Mouse (Mus musculus): ENCODE results near the gene E130208F15Rik. TPM values are rescaled to one million over a fixed set of nuclear protein-coding genes. Genes with fewer than 3 reads are reported as not detected.
A peak's percentile ranks its signal among the peaks of the same experiment; 100 is the strongest.

The E130208F15Rik gene
- total RNA-seq, 2 experiments from 2014 or later: 0.65 to 0.78 TPM

DNA sequence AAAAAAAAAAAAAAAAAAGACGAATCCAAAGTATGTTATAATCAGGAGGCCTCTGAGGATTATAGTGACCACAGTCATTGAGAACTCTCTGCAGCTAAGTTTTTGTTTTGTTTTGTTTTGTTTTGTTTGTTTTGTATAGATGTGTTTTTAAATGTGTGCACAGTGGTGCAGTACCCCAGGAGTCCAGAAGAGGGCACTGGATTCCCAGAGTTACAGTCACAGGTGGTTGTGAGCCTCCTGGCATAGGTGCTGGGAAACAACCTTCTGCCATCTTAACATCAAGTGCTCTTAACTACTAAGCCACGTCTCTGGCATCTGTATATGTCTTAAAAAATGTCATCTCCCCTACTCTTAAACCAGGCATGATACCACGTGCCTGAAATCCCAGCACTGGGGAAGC is 20.6 kb upstream of the E130208F15Rik start:
- intact Hi-C loops (cut with DNase I): no loop called here

GRCm38 (mm10) chr7:30306083-30306779 is 15.3 kb upstream of the E130208F15Rik start:
- DNase-seq: no peak
- intact Hi-C loops (cut with DNase I): no loop called here

More for the DNA sequence above, 20.6 kb upstream of the E130208F15Rik start:
- DNase-seq: peak; percentile 25 to 40

GRCm38 (mm10) chr7:30308076-30309005 is 13.2 kb upstream of the E130208F15Rik start, which contains the start of gene Alkbh6:
TSS of gene Alkbh6 (plus strand) at chr7:30308717.
- intact Hi-C loops (cut with DNase I): no loop called here
- peak; percentile 86 to 87 for DNase-seq

DNA sequence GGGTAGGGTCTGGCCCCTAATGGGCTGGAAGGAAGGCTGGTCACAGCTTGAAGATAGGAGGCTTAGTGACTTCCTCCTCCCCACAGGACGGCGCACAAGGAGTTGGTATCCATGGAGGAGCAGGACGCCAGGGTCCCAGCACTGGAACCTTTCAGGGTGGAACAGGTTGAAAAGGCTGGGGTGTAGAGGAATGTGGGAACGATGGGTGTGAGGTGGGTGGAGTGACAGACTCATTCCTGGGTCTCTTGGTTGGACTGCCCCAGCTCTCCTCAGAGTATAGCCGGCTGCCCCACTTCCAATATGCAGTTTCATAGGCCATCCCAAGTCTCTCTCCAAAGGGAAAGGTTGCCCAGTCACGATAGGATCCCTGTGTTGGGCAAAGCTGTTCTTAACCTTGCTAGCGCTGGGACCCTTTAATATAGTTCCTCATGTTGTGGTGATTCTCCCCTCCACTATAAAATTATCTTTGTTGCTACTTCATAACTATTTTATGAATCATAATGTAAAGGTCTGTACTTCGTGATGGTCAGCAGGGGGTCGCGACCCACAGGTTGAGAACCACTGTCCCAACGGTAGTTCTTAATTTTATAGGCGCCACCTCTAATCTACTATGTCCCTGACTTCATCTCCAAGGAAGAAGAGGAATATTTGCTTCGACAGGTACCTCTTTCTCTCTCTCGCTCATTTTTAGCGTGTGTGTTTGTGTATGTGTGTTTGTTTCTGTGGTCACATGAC is 12.0 kb upstream of the E130208F15Rik start:
- no peak for DNase-seq
- intact Hi-C loops (cut with DNase I): no loop called here

DNA sequence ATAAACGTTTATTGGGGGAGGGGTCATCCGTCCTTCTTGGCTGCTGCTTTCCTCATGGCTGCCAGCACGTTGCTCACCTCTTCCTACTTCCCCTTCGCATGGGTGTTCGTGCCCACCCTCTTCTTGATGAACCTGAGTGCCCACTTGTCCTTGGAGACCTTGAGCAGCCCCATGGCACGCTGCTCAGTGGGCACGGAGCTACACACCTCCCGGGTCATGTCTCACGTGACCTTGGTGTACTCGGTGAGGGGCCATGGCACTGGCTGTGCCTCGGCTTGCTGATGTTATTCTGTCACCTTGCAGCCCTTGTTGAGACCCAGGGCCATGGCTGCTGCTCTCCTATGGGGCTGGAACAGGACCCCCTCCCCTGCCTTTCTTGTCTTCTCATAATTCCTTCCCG is 11.4 kb upstream of the E130208F15Rik start:
- intact Hi-C loops (cut with DNase I): no loop called here
- DNase-seq: no peak

GRCm38 (mm10) chr7:30313666-30314320 is 7.7 kb upstream of the E130208F15Rik start:
- intact Hi-C loops (cut with DNase I): no loop called here
- DNase-seq: no peak

GRCm38 (mm10) chr7:30314721-30315155 is 6.8 kb upstream of the E130208F15Rik start, which contains the start of gene Syne4:
TSS of gene Syne4 (plus strand) at chr7:30314807.
- DNase-seq: no peak

DNA sequence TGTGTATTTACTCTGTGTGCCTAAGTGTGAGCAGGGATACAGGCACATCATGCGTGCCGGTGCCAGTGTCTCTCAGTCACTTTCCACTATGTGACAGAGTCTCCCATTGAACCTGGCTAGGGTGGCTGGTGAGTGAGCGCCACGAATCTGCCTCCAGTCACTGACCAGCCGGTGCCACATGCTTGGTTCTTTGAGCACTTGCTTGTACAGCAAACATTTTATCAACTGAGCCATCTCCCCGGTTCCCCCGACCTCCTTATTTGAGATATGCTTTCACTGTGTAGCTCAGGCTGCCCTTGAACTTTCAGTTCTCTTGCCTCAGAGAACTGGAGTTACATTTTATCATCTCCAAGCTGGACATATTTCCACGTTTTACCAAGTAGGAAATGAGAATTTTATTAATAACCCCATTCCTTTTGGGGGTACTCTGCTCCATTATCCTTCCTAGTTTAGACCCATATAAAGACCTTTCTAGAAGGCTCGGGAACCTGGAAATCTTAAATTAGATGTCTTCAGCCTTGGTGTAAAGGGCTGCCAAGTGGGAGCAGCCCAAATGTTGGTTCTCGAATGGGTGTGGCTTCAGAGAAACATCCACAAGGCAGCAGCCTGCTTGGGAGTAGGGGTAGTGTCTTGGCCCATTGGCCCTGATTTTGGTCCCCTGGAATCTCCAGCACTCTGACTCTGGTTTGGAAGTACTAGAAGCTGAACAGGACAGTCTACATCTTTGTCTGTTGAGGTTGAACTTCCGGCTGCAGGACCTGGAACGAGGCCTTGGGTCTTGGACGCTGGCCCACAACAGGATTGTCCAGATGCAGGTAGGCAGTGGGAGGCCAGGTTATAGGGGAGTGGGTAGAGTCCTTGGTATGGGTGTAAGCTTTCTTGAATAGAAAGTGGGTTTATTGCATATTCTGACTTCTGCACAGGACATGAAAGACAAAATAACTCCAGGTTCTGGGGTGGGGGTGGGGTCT is 5.7 kb upstream of the E130208F15Rik start:
- intact Hi-C loops (cut with DNase I): no loop called here
- DNase-seq: no peak

More at GRCm38 (mm10) chr7:30314721-30315155, 6.8 kb upstream of the E130208F15Rik start, which contains the start of gene Syne4:
- intact Hi-C loops (cut with DNase I): no loop called here

- DNase-seq: no peak
- intact Hi-C loops (cut with DNase I): no loop called here
Measured at GRCm38 (mm10) chr7:30318142-30318541, 3.4 kb upstream of the E130208F15Rik start.

DNA sequence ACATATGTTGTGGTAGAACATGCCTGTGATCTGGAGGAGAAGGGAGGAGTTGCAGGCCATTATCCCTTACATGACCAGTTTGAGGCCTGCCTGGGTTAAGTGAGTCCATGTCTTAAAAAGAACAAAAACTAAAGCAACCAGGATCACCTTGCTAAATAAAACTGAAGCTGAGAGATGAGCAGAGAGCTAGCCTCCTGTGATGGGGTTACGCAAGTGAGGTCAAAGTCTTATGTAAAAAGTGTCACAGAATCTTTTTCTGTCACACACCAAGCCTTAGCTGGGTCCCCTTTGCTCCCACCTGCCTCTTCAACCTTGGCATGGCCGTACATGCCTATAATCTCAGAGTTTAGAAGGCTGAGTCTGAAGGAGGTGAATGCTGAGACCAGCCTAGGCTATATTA is 594 bp upstream of the E130208F15Rik start:
- no peak for DNase-seq
- intact Hi-C loops (cut with DNase I): no loop called here

- DNase-seq: peak; percentile 94 to 97
- intact Hi-C loops (cut with DNase I): no loop called here
Measured at GRCm38 (mm10) chr7:30322285-30322667, 736 bp downstream of the E130208F15Rik start.

DNA sequence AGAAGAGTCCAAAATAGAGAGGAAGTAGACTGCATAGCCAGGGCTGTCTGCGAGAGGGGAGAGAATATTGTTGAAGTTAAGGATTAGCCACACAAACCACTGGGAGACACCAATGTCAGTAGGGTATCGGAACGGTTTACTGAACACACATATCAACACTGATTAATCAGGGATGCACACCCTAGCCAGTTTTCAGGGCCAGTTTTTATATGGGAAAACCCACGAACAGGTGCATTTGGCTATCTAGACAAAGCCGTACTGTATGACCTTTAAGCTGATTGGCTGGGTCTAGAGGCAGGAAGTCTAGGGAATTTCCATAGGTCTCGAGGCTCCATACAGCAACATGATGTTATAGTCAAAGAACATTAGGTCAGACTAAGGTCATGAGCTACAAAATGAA is 1.3 kb downstream of the E130208F15Rik start:
- intact Hi-C loops (cut with DNase I): no loop called here
- no peak for DNase-seq

DNA sequence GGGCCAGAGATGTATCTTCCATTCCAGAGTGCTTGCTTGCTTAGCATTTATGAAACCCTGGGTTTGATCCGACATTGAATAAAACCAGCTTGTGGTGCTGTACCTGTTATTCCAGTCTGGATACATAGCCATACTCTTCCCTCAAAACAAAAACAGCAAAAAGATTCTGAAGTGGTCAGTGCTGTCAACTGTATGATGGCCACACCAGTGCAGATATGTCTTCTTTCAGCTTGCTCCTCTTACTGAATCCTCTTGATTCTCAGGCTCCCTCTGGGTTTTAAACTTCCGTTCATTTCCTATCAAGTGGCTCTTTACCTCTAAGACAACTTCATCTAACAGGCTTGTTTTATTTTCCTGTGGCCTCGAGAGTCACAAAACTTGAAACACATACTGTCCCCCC is 2.3 kb downstream of the E130208F15Rik start, which contains the start of gene Sdhaf1:
Gene Sdhaf1 (minus strand): TSS at position 101 of the 400 bp plus-strand sequence.
- no peak for DNase-seq
- intact Hi-C loops (cut with DNase I): no loop called here

DNA sequence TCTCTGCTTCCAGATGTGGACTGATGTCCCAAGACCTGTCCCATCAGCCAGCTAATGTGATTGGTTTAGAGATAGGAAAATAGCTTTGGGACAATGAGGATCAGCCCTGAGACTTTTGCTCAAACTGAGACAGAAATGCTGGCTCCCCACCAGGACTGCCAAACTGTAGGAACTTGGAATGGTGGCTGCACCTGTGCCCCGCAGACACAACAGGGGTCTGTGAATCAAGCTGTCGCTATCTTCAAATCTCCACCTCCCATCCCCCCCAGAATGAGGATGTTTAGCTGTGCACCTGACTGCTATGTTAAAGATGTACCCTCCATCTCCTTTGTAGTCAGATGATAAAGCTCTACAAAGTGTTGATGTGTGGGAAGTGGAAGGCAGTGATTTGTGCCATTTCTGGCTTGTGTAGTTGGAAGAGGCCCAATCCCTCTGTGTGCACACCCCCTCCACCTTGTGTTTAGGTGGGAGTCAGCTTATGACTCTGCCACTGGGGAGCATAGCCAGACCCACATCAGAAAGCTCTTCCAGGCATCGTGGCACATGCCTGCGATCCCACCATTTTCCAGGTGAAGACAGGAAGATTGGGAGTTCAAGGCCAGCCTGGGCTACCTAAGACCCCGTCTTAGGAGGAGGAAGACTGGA is 2.9 kb downstream of the E130208F15Rik start:
- intact Hi-C loops (cut with DNase I): no loop called here
- DNase-seq: no peak

- DNase-seq: peak in 1 of 2 experiments; percentile 49
- intact Hi-C loops (cut with DNase I): no loop called here
Measured at GRCm38 (mm10) chr7:30325364-30325763, 3.8 kb downstream of the E130208F15Rik start.

- intact Hi-C loops (cut with DNase I): no loop called here
- no peak for DNase-seq
Measured at GRCm38 (mm10) chr7:30326427-30326826, 4.9 kb downstream of the E130208F15Rik start.

- no peak for DNase-seq
- intact Hi-C loops (cut with DNase I): no loop called here
Measured at GRCm38 (mm10) chr7:30327140-30327539, 5.6 kb downstream of the E130208F15Rik start.

DNA sequence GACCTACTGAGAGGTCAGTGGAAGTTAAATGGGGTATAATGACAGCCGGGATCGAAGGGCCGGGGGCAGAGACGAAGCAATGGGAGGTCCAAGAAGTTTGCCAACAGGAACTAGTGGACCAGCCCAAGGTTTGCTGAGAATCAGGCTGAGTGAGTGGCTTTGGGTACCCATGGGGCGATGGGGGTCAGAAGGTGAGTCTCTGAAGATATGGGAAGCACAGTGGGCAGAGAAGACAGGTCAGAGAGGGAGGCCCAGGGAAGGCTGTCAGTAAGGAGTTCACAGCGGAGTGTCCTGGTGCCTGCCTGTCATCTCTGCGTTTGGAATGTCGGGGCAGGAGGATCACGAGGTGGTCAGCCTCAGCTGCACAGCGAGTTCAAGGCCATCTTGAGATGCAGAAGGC is 6.8 kb downstream of the E130208F15Rik start:
- intact Hi-C loops (cut with DNase I): no loop called here
- DNase-seq: no peak

Data from heart, postnatal 36 days (tissue).